Mouse (Mus musculus) kidney, adult 18-20 months (tissue): ENCODE data around the gene Kcnd2.
"Not testable (repeated sequence)": the region's sequence is repeated elsewhere in the genome, so short reads cannot be mapped to it uniquely, and the experiment has no call there.

Experiments
- DNase-seq: peaks from one replicate; pipeline ENCODE4 v3.0.0; 2021

The Kcnd2 gene

GRCm38 (mm10) chr6:21215491-21216191 is at the start of gene Kcnd2:
Gene Kcnd2 (plus strand): TSS chr6:21215503.
- DNase-seq, result no peak

- no peak for DNase-seq
These were observed 48.7 kb upstream of the Kcnd2 start for GRCm38 (mm10) chr6:21166611-21167010.

GRCm38 (mm10) chr6:21195341-21195740 is 20.0 kb upstream of the Kcnd2 start:
- DNase-seq, result no peak

- peak; percentile 32 for DNase-seq
These were observed 1.2 kb upstream of the Kcnd2 start for GRCm38 (mm10) chr6:21213865-21214672.

- DNase-seq, result peak; percentile 21
These were observed 421 bp upstream of the Kcnd2 start for GRCm38 (mm10) chr6:21214673-21215490.

GRCm38 (mm10) chr6:21216206-21217020 is 1.1 kb downstream of the Kcnd2 start:
- DNase-seq, result no peak

GRCm38 (mm10) chr6:21217156-21217555 is 1.9 kb downstream of the Kcnd2 start:
- no peak for DNase-seq

GRCm38 (mm10) chr6:21226124-21226523 is 10.8 kb downstream of the Kcnd2 start:
- no peak for DNase-seq

GRCm38 (mm10) chr6:21259031-21259430 is 43.7 kb downstream of the Kcnd2 start:
- no peak for DNase-seq

GRCm38 (mm10) chr6:21267897-21268296 is 52.6 kb downstream of the Kcnd2 start:
- DNase-seq, result no peak

GRCm38 (mm10) chr6:21277343-21277933 is 62.1 kb downstream of the Kcnd2 start:
- DNase-seq, result no peak

- DNase-seq, result no peak
These were observed 89.6 kb downstream of the Kcnd2 start for GRCm38 (mm10) chr6:21304943-21305342.

GRCm38 (mm10) chr6:21310159-21310558 is 94.9 kb downstream of the Kcnd2 start:
- DNase-seq, result no peak

GRCm38 (mm10) chr6:21321407-21321806 is 106.1 kb downstream of the Kcnd2 start:
- DNase-seq, result no peak

- DNase-seq, result no peak
These were observed 106.9 kb downstream of the Kcnd2 start for GRCm38 (mm10) chr6:21322211-21322610.

- no peak for DNase-seq
These were observed 109.9 kb downstream of the Kcnd2 start for GRCm38 (mm10) chr6:21325251-21325650.

- no peak for DNase-seq
These were observed 111.9 kb downstream of the Kcnd2 start for GRCm38 (mm10) chr6:21327081-21327737.

- DNase-seq, result not testable (repeated sequence)
These were observed 170.0 kb downstream of the Kcnd2 start for GRCm38 (mm10) chr6:21385298-21385697.

- DNase-seq, result no peak
These were observed 176.5 kb downstream of the Kcnd2 start for GRCm38 (mm10) chr6:21391776-21392175.

GRCm38 (mm10) chr6:21413656-21414055 is 198.4 kb downstream of the Kcnd2 start:
- no peak for DNase-seq

GRCm38 (mm10) chr6:21418246-21418645 is 202.9 kb downstream of the Kcnd2 start:
- DNase-seq, result no peak
